Mouse (Mus musculus): ENCODE data around the gene Amph. TPM values are rescaled to one million over a fixed set of nuclear protein-coding genes. Genes with fewer than 3 reads are reported as not detected.
"Not testable (repeated sequence)": the region's sequence is repeated elsewhere in the genome, so short reads cannot be mapped to it uniquely, and the experiment has no call there.

Amph gene
- polyA plus RNA-seq (2012; rRNA removed): 158 and 165 TPM in 2 replicates

GRCm38 (mm10) chr13:18948171-18949028 is at the start of gene Amph:
Gene Amph (plus strand): TSS chr13:18948205.
- peak within 1 kb of the TSS; percentile 78 for H3K4me3 ChIP-seq (ENCODE audit: insufficient read depth, low read length)
- peaks cover 4% of the 10 kb centered on the region for H3K4me1 ChIP-seq (ENCODE audit: control insufficient read depth, insufficient read depth, low read length)
- peak within 1 kb of the TSS; percentile 88 for H3K27ac ChIP-seq (ENCODE audit: insufficient read depth, low read length)
- TF ChIP-seq CTCF (IDR thresholded peaks at IDR 0.05; ENCODE audit: extremely low read depth, insufficient read depth, low read length) (peak; percentile 44), POLR2A (IDR thresholded peaks at IDR 0.05; ENCODE audit: extremely low read depth, insufficient read depth, low read length) (peak; percentile 88)

GRCm38 (mm10) chr13:18903623-18904022 is 44.4 kb upstream of the Amph start:
- TF ChIP-seq POLR2A (IDR thresholded peaks at IDR 0.05; ENCODE audit: extremely low read depth, insufficient read depth, low read length): no peak
- no peak for TF ChIP-seq CTCF (IDR thresholded peaks at IDR 0.05; ENCODE audit: extremely low read depth, insufficient read depth, low read length)
- Histone ChIP-seq H3K27ac (ENCODE audit: insufficient read depth, low read length) (no peak overlapping the region), H3K4me1 (ENCODE audit: control insufficient read depth, insufficient read depth, low read length) (no peaks in the 10 kb centered on the region), H3K4me3 (ENCODE audit: insufficient read depth, low read length) (no peak overlapping the region)

- peaks cover 3% of the 10 kb centered on the region; the same call in 1 of the 2 replicates for H3K4me1 ChIP-seq (ENCODE audit: control insufficient read depth, insufficient read depth, low read length)
- TF ChIP-seq CTCF (IDR thresholded peaks at IDR 0.05; ENCODE audit: extremely low read depth, insufficient read depth, low read length): no peak
- no peak for TF ChIP-seq POLR2A (IDR thresholded peaks at IDR 0.05; ENCODE audit: extremely low read depth, insufficient read depth, low read length)
- no peak overlapping the region for H3K27ac ChIP-seq (ENCODE audit: insufficient read depth, low read length)
- no peak overlapping the region for H3K4me3 ChIP-seq (ENCODE audit: insufficient read depth, low read length)
These were observed 33.2 kb upstream of the Amph start for GRCm38 (mm10) chr13:18914774-18915173.

GRCm38 (mm10) chr13:18933191-18933590 is 14.8 kb upstream of the Amph start:
- H3K27ac ChIP-seq (ENCODE audit: insufficient read depth, low read length); H3K4me1 ChIP-seq (ENCODE audit: control insufficient read depth, insufficient read depth, low read length); H3K4me3 ChIP-seq (ENCODE audit: insufficient read depth, low read length): not testable (repeated sequence)

- no peak for TF ChIP-seq CTCF (IDR thresholded peaks at IDR 0.05; ENCODE audit: extremely low read depth, insufficient read depth, low read length)
- no peak for TF ChIP-seq POLR2A (IDR thresholded peaks at IDR 0.05; ENCODE audit: extremely low read depth, insufficient read depth, low read length)
- peaks cover 4% of the 10 kb centered on the region for H3K4me1 ChIP-seq (ENCODE audit: control insufficient read depth, insufficient read depth, low read length)
These were observed 319 bp upstream of the Amph start for GRCm38 (mm10) chr13:18947686-18948085.

GRCm38 (mm10) chr13:18949029-18949350 is 985 bp downstream of the Amph start:
- TF ChIP-seq POLR2A (IDR thresholded peaks at IDR 0.05; ENCODE audit: extremely low read depth, insufficient read depth, low read length) (no peak), CTCF (IDR thresholded peaks at IDR 0.05; ENCODE audit: extremely low read depth, insufficient read depth, low read length) (no peak)
- H3K27ac ChIP-seq (ENCODE audit: insufficient read depth, low read length): peak overlapping the region; percentile 88
- H3K4me1 ChIP-seq (ENCODE audit: control insufficient read depth, insufficient read depth, low read length): peaks cover 4% of the 10 kb centered on the region
- peak overlapping the region; percentile 78 for H3K4me3 ChIP-seq (ENCODE audit: insufficient read depth, low read length)

More at GRCm38 (mm10) chr13:18947686-18948085, 319 bp upstream of the Amph start:
- Histone ChIP-seq H3K4me3 (ENCODE audit: insufficient read depth, low read length) (peak overlapping the region; percentile 78), H3K27ac (ENCODE audit: insufficient read depth, low read length) (no peak overlapping the region)

- TF ChIP-seq CTCF (IDR thresholded peaks at IDR 0.05; ENCODE audit: extremely low read depth, insufficient read depth, low read length): no peak
- no peak for TF ChIP-seq POLR2A (IDR thresholded peaks at IDR 0.05; ENCODE audit: extremely low read depth, insufficient read depth, low read length)
- Histone ChIP-seq H3K27ac (ENCODE audit: insufficient read depth, low read length) (no peak overlapping the region), H3K4me1 (ENCODE audit: control insufficient read depth, insufficient read depth, low read length) (peaks cover 4% of the 10 kb centered on the region), H3K4me3 (ENCODE audit: insufficient read depth, low read length) (peak overlapping the region; percentile 78)
These were observed 1.7 kb downstream of the Amph start for GRCm38 (mm10) chr13:18949626-18950200.

- TF ChIP-seq CTCF (IDR thresholded peaks at IDR 0.05; ENCODE audit: extremely low read depth, insufficient read depth, low read length) (no peak), POLR2A (IDR thresholded peaks at IDR 0.05; ENCODE audit: extremely low read depth, insufficient read depth, low read length) (no peak)
- Histone ChIP-seq H3K4me1 (ENCODE audit: control insufficient read depth, insufficient read depth, low read length) (peaks cover 4% of the 10 kb centered on the region), H3K4me3 (ENCODE audit: insufficient read depth, low read length) (no peak overlapping the region), H3K27ac (ENCODE audit: insufficient read depth, low read length) (no peak overlapping the region)
These were observed 5.6 kb downstream of the Amph start for GRCm38 (mm10) chr13:18953575-18953974.

GRCm38 (mm10) chr13:18956065-18956913 is 8.3 kb downstream of the Amph start:
- TF ChIP-seq CTCF (IDR thresholded peaks at IDR 0.05; ENCODE audit: extremely low read depth, insufficient read depth, low read length) (no peak), POLR2A (IDR thresholded peaks at IDR 0.05; ENCODE audit: extremely low read depth, insufficient read depth, low read length) (no peak)
- H3K27ac ChIP-seq (ENCODE audit: insufficient read depth, low read length): peak overlapping the region; percentile 83
- H3K4me1 ChIP-seq (ENCODE audit: control insufficient read depth, insufficient read depth, low read length): peaks cover 1% of the 10 kb centered on the region; the same call in 1 of the 2 replicates
- no peak overlapping the region for H3K4me3 ChIP-seq (ENCODE audit: insufficient read depth, low read length)

Data from cortical plate, adult 2 months (tissue).